Mouse (Mus musculus) E14TG2a.4 (cell line): ENCODE results near the gene Arrb1.

Experiments
- CTCF ChIP-seq: conservative IDR thresholded peaks from 2 replicates; pipeline ENCODE4 v1.5.1; 2014; ENCODE audit warnings: low read length
- NANOG ChIP-seq: IDR thresholded peaks from 2 replicates; pipeline ENCODE4 v1.6.1; 2014; ENCODE audit warnings: borderline replicate concordance, low read length, mixed read lengths

DNA sequence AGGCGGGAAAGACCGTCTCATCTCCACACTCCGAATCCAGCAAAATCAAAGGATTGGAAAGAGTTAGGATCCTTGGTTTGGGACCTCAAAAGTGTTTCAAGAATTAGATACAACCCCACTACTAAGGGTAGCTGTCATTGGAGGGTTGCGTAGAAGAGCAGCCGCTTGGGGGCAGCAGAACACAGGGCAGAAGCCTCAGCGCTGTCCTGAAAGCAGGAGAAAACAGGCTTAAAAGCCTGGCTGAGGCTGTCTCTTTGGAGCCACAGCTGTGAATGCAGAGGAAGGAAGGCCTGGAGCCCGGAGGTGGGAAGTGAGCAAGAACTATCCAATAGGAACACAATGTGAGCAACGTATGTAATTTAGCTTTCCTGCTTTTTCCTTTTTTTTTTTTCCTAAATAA, 35.1 kb upstream of the Arrb1 start:
- TF ChIP-seq CTCF (peak; percentile 63), NANOG (no peak)
